Mouse (Mus musculus) cerebellum, adult 2 months (tissue): ENCODE measurements around the gene Taldo1. TPM values are rescaled to one million over a fixed set of nuclear protein-coding genes. Genes with fewer than 3 reads are reported as not detected.

Source experiments
- DNase-seq, 2 experiments: peaks; one replicate each; pipeline ENCODE4 v3.0.0; 2021
- H3K27ac ChIP-seq: fragments of 200-500 bp; 2 replicates; pipeline ENCODE4 v1.5.1; 2012; ENCODE audit warnings: low read length, control low read depth, inconsistent platforms; ENCODE audit not compliant: insufficient read depth
- H3K27me3 ChIP-seq: fragments of 200-500 bp; 2 replicates; pipeline ENCODE4 v1.6.1; 2012; ENCODE audit warnings: inconsistent platforms, mild to moderate bottlenecking, low read length, moderate library complexity; ENCODE audit not compliant: control insufficient read depth, insufficient read depth
- H3K4me1 ChIP-seq: fragments of 200-500 bp; 2 replicates; pipeline ENCODE4 v1.6.1; 2011; ENCODE audit warnings: low read length; ENCODE audit not compliant: control insufficient read depth, insufficient read depth
- H3K4me3 ChIP-seq: fragments of 200-500 bp; replicated peaks from 2 replicates; pipeline ENCODE3; 2011; ENCODE audit warnings: mild to moderate bottlenecking, low read depth, low read length, control low read depth; ENCODE audit not compliant: insufficient read depth
- CTCF ChIP-seq: fragments of 200-500 bp; IDR thresholded peaks from 2 replicates; pipeline ENCODE4 v1.5.1; 2011; ENCODE audit warnings: low read depth, mild to moderate bottlenecking, control low read depth, low read length, moderate library complexity, borderline replicate concordance; ENCODE audit not compliant: insufficient read depth
- POLR2A ChIP-seq: fragments of 200-500 bp; IDR thresholded peaks from 2 replicates; pipeline ENCODE4 v1.6.1; 2011; ENCODE audit warnings: low read length, control low read depth, borderline replicate concordance; ENCODE audit not compliant: insufficient read depth
- WGBS: fragments of 180-500 bp; shearing (Covaris S2); methylation state at CpG from one replicate; pipeline ENCODE4 v1.1.7; 2018; 5-methylcytosine and 5-hydroxymethylcytosine counted together
- polyA plus RNA-seq: library from polyadenylated mRNA; depleted of rRNA; stranded (reverse); fragments of >200 nt; gene quantifications from 2 replicates; pipeline ENCODE4 v1.2.3, GENCODE M21; 2012

Gene Taldo1
- polyA plus RNA-seq, 1 experiment: 232 TPM

DNA sequence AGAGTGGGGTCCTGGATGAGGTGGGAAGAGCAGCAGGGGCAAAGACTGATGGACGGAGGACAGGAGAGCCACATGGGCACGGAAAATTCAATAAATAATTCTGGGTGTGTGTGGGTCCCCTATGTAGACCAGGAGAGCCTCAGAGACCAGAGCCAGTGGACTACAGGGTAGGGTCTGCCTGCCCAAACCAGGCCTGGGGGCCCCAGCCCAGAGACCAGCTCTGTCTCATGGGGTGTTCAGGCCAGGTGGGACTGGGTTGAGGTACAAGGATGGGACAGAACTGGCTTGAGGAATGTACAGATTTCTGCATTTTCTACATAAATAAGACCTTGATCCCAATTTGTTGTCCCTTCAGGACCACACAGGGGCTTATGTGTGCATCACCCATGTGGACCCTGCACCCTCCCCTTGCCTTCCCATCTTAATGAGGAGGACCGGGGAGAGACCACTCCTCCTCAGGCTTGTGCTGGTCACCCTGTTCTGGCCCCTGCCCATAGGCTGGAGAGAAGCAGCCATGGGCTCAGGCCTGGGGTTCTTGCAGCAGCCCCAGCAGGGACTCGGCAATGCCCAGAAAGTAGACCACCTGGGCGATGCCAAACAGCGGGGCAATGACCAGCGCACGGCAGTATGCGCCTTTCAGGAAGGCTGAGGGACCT is 38.7 kb downstream of the Taldo1 start:
- H3K4me1 ChIP-seq: peaks cover 33% of the 10 kb centered on the region

DNA sequence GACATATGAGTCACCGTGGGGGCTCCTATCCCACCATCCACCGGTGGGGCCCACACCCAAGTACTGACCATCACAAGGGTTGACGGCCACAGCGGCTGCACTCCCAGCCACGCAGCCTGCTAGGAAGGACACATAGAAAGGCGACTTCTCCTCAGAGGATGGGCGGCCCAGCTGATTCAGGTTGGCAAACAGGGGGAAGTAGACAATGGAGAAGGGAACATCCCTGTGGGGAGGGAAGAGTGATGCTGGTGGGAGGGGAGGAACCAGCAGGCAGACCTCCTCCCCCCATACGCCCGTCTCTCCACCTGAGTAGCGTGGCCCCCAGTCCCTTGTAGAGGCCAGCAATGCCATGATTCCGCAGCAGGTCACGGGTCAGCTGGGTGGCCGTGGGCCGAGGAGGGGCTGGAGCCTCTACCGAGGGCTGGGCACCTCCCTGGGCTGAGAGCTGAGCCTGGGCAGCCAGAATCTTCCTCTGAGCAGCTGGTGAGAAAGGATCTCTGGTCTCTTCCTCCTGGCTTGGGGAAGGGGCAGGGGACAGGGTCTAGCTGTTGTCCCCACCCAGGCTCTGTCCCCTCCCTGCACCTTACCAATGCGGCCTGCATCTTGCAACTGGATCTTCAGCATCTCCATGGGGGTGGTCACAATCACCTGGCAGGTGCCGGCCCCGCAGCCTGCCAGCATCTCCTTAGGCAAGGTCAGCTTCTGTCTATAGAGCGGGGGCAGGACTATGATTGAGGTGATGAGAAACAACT is 39.6 kb downstream of the Taldo1 start:
- TF ChIP-seq POLR2A (no peak), CTCF (no peak)
- Histone ChIP-seq H3K4me3 (peak overlapping the region; percentile 84), H3K4me1 (peaks cover 37% of the 10 kb centered on the region), H3K27ac (peak overlapping the region; percentile 85), H3K27me3 (no peaks in the 10 kb centered on the region)
- peak in 1 of 2 experiments; percentile 46 for DNase-seq
- WGBS: 43% methylated on average over 19 of the region's 19 CpGs

More for the DNA sequence above, 38.7 kb downstream of the Taldo1 start:
- 83% methylated on average over 9 of the region's 9 CpGs for WGBS
- no peaks in the 10 kb centered on the region for H3K27me3 ChIP-seq
- peak; percentile 4; the same call in 1 of the 2 replicates for TF ChIP-seq POLR2A
- TF ChIP-seq CTCF: no peak
- peak; percentile 38 to 40 for DNase-seq
- peak overlapping the region; percentile 85 for H3K27ac ChIP-seq
- H3K4me3 ChIP-seq: no peak overlapping the region

DNA sequence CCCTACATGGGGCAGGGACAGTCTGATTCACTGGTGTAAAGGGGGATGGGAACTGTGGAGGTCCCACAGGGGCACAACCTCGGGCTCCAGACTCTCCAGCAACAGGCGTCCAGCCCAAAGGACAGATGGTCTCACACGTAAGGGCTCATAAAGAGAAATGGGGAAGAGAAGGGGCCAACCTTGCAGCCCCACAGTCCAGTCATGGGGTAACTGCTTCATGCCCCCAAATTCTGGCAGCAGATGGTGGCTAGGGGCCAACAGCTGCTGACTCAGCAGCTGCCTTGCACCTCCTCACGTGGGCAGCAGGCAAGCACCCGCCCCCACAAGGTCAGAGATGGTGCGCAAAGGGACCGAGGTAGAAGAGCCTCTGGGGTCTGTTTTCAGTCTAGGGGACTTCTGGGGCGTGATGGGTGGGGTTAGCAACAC is 40.2 kb downstream of the Taldo1 start:
- peaks cover 37% of the 10 kb centered on the region for H3K4me1 ChIP-seq
- 4% methylated on average over 8 of the region's 8 CpGs for WGBS
- TF ChIP-seq CTCF: no peak
- TF ChIP-seq POLR2A: no peak

DNA sequence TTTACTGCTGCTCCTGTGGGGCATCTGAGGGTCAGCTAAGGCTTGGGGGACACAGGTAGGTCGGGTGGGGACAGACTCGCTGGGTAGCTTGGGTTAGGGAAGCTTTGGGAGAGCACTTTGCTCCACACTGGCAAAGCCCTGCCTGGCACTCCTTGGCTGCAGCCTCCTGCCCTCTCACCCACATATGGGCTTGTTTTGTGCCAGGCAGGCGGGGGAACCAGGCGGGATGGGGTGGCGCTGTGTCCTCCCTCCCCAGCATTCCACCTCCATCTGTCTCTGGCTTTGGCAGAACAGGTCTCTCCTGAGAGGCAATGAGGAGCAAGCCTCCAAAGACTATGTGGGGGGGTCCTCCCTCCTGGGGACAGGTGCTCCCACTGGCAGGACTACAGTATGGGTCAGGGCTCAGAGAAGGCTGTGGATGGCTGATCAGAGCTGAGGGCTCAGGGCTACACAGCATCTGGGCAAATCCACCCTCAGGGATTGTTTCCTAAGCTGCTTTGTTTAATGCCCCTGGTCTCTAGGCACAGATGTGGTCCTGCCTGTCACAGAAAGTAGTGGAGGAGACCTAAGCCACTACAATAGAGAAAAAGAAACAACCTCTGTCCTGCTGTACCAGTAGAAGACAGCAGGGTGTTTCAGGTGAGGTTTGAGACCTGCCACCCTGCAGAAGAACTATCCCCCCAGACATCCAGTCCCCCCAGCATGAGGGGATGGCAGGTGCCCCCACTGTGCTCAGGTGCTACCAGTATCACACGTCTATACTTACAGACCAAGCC is 40.9 kb downstream of the Taldo1 start:
- DNase-seq: peak; percentile 94 to 98
- peak overlapping the region; percentile 84 for H3K4me3 ChIP-seq
- 7% methylated on average over 6 of the region's 6 CpGs for WGBS
- H3K4me1 ChIP-seq: peaks cover 35% of the 10 kb centered on the region
- H3K27me3 ChIP-seq: no peaks in the 10 kb centered on the region
- H3K27ac ChIP-seq: peak overlapping the region; percentile 98
- peak; percentile 17; the same call in 1 of the 2 replicates for TF ChIP-seq CTCF
- TF ChIP-seq POLR2A: peak; percentile 63; the same call in 1 of the 2 replicates

More for the DNA sequence above, 40.2 kb downstream of the Taldo1 start:
- H3K27me3 ChIP-seq: no peaks in the 10 kb centered on the region
- peak overlapping the region; percentile 84 for H3K4me3 ChIP-seq
- peak overlapping the region; percentile 85 for H3K27ac ChIP-seq
- peak; percentile 70 to 74 for DNase-seq

DNA sequence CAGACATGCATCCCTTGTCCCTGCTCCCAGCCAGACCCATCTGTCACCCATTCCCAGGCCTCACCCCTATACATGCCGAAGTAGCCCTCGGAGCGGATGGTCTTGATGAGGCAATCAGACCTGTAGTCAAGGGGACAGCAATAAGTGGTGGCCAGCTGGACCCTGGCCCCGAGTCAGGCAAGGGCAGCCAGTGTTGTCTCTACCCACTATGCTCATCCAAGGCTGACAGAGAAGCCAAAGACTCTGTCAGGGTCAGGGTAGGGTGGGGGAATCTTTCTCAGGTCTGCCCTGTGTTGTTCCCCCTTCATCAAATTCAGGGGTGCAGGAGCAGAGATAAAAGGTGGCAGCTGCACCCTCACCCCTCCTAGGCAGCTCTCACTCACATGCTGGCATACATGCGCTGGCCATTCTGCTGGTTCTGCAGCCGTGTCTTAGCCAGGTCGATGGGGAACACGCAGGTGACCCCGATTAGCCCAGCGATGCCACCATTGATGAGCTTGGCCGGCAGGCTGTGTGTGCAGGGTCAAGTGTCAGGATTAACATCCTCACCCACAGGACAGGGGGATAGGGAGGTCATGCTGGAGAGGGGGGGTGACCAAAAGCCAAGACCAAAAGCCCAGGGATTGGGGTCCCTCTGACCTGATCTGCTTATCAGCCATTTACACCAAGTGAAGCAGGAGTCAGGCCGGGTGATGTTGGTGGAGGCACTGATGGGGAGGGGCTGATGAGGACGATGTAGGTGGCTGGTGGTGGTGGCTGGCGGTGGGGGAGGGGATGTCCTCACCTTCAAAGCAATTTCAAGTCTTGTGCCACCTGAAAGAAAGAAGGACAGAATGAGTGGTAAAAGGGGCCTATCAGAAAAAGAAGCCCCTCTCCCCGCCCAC is 41.8 kb downstream of the Taldo1 start:
- H3K27me3 ChIP-seq: no peaks in the 10 kb centered on the region
- peak overlapping the region; percentile 98 for H3K27ac ChIP-seq
- H3K4me3 ChIP-seq: peak overlapping the region; percentile 84
- 9% methylated on average over 15 of the region's 15 CpGs for WGBS
- DNase-seq: peak; percentile 65 to 70
- peaks cover 44% of the 10 kb centered on the region for H3K4me1 ChIP-seq
- TF ChIP-seq CTCF (no peak), POLR2A (no peak)

DNA sequence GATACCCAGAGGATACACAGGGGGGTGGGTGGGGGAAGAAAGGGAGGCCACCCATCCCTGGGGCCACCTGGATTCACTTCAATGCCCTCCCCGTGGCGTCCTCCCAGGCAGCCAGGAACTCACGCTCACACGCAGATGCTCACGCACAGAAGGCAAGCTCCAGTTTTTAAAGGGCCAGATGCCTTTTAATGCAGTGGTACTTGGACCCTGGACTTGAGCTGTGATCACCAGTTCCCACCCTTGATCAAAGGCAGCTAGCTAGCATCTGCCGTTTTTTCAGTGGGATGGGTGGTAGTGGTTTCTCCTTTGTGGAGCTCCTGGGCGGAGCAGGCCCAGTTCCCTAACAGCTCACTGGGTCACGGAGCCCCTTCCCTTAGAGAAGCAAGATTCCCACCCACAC is 42.5 kb downstream of the Taldo1 start:
- H3K4me3 ChIP-seq: peak overlapping the region; percentile 84
- peak overlapping the region; percentile 98 for H3K27ac ChIP-seq
- H3K27me3 ChIP-seq: no peaks in the 10 kb centered on the region
- TF ChIP-seq POLR2A: peak; percentile 57; the same call in 1 of the 2 replicates
- no peak for TF ChIP-seq CTCF
- peak; percentile 86 to 90 for DNase-seq
- WGBS: under 1% methylated on average over 8 of the region's 8 CpGs
- H3K4me1 ChIP-seq: peaks cover 50% of the 10 kb centered on the region
